Mouse (Mus musculus): ENCODE data around the gene Sat2.

The Sat2 gene

DNA sequence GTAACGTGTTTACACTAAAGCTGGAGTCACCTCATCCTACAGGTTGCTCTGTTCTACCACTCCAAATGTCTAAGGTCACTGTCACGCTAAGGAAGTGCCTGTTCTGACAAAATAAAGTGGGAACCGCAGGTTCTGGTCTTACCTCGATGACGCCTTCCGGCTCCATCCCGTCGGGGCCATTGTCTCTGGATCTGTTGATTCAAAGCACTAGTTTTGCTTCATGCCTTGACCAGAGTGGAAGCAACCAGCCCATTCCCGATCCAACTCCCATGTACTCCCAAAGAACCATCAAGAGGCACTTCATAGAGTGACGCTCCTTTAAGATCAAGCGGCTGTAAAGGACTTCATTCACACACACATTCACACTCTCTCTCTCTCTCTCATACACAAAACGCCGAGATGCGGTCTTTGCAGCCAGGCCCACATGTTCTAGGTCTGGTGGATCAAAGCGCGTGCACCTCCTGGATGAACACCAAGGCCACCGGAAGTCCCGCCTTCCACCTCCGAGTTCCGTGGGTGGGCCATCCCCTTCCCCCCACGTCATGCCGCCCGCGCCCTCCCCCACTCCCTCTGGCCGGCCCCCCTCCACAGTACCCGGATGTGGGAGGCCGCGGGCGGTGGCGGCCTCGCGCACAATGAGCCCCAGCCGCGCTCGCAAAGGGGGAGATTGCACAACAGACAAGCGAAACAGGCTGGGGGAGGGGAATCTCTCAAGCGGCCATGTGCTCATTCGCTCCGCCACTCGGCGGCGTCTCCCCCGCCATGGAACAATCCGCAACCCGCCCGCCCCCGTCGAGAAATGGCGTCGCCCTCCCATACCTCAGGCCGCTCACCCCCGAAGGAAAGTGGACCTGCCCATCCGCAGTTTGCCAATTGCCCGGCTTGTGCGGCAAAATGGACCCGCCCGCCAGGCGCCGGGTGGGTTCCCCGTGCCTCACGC lies 49.2 kb downstream of the Sat2 start:
- in situ Hi-C loops (cut with MboI, MseI): loop anchor here (5.0 kb wide), 1 partner anchor 89 kb away; the partner anchor contains the start of genes Trp53 and Wrap53

DNA sequence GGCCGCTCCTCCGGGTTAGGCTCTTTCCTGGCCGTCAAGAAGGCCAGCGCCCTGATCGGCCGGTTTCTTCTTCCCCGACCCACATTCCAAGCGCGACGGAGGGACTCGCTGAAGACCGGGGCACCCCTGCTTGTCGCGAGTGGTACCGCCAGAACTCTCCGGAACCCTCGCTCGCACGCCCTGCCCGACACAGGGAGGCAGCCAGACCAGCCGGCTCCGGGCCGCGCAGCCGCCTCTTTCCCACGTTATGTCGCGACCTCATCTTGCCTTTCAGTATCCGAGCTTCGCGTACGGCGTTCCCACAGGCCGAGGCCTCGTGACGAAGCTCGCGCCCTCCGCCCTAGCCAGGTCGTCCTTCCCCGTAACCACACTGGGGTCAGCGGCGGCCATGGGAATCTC lies 49.9 kb downstream of the Sat2 start:
- in situ Hi-C loops (cut with MboI, MseI): loop anchor here (5.0 kb wide), 1 partner anchor 89 kb away; the partner anchor contains the start of genes Trp53 and Wrap53

DNA sequence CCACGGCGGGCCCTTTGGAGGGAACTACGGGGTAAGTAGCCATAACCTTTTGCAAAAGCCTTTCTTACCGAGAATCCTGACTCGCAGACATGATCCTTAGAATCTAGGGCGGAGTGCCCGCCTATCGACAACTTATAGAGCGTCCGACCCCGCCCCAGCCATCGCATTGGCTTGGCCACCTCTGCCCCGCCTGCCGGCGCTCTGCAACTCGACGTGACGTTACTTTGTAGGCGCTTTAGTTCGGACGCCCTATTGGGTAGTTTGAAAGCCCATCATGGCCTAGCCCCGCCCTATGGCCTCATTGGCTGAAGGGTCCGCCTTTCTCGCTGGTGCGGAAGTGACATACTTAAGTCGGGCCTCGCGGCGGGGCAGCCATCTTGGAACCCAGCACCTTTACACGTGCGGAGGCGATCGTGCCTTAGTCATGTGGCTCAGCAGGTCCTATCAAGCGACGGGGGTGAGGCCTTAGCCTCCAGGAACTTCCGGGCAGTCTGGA lies 50.4 kb downstream of the Sat2 start, which contains the start of gene Eif4a1:
Eif4a1 (minus strand) TSS at position 213 of the 496 bp plus-strand sequence.
- in situ Hi-C loops (cut with MboI, MseI): loop anchor here (5.0 kb wide), 1 partner anchor 90 kb away; the partner anchor contains the start of genes Trp53 and Wrap53
